Mouse (Mus musculus) liver, embryonic 13.5 days (tissue): Measurements from ENCODE around the gene Ccdc57. TPM values are rescaled to one million over a fixed set of nuclear protein-coding genes. Genes with fewer than 3 reads are reported as not detected.
A peak's percentile ranks its signal among the peaks of the same experiment; 100 is the strongest.
"Not testable (repeated sequence)": the region's sequence is repeated elsewhere in the genome, so short reads cannot be mapped to it uniquely, and the experiment has no call there.

Experiments
- ATAC-seq: fragments of 200-750 bp; cut with Nextera tagmentation; 2 replicates; pipeline ENCODE4 v1.8.0; 2017; ENCODE audit warnings: low read depth, mild to moderate bottlenecking, moderate number of reproducible peaks, moderate library complexity
- DNase-seq: peaks from one replicate; pipeline ENCODE4 v3.0.0; 2022
- H3K27ac ChIP-seq: fragments of 300-500 bp; sonication (generic); 2 replicates; pipeline ENCODE4 v1.5.1; 2015; ENCODE audit warnings: moderate library complexity, mild to moderate bottlenecking, inconsistent platforms
- H3K27me3 ChIP-seq: fragments of 300-500 bp; sonication (generic); 2 replicates; pipeline ENCODE4 v1.6.1; 2015; ENCODE audit warnings: mild to moderate bottlenecking, inconsistent platforms
- H3K36me3 ChIP-seq: fragments of 300-500 bp; sonication (generic); 2 replicates; pipeline ENCODE4 v1.6.1; 2015; ENCODE audit warnings: mild to moderate bottlenecking, inconsistent platforms
- H3K4me1 ChIP-seq: fragments of 300-500 bp; sonication (generic); replicated peaks from 2 replicates; pipeline ENCODE4 v1.6.1; 2015; ENCODE audit warnings: inconsistent platforms
- H3K4me2 ChIP-seq: fragments of 300-500 bp; sonication (generic); 2 replicates; pipeline ENCODE4 v1.6.1; 2015; ENCODE audit warnings: inconsistent platforms, mild to moderate bottlenecking, moderate library complexity
- H3K4me3 ChIP-seq: fragments of 300-500 bp; sonication (generic); replicated peaks from 2 replicates; pipeline ENCODE4 v1.5.1; 2015; ENCODE audit warnings: mild to moderate bottlenecking, inconsistent platforms
- H3K9ac ChIP-seq: fragments of 300-500 bp; sonication (generic); 2 replicates; pipeline ENCODE4 v1.6.1; 2015; ENCODE audit warnings: mild to moderate bottlenecking, inconsistent platforms
- H3K9me3 ChIP-seq: fragments of 300-500 bp; sonication (generic); replicated peaks from 2 replicates; pipeline ENCODE4 v1.6.1; 2016; ENCODE audit warnings: inconsistent platforms
- WGBS: fragments of 180-500 bp; shearing (Covaris S2); methylation state at CpG from one replicate; pipeline ENCODE4 v1.1.7; 2015; ENCODE audit not compliant: insufficient replicate concordance; 5-methylcytosine and 5-hydroxymethylcytosine counted together
- polyA plus RNA-seq: library from polyadenylated mRNA; unstranded; fragments of >200 nt; fragmentation: Nextera tagmentation; extraction: Ambion mirVana; gene quantifications from 2 replicates; pipeline ENCODE4 v1.2.1, GENCODE M21; 2015

Gene Ccdc57
- polyA plus RNA-seq, 1 experiment from 2014 or later, result 1.8 TPM

- Histone ChIP-seq H3K9me3 (no peaks in the 10 kb centered on the region), H3K4me3 (no peak overlapping the region), H3K9ac (no peak overlapping the region), H3K27ac (no peak overlapping the region), H3K4me2 (no peak overlapping the region), H3K36me3 (peaks cover 70% of the 10 kb centered on the region), H3K4me1 (peaks cover 24% of the 10 kb centered on the region), H3K27me3 (no peaks in the 10 kb centered on the region)
- no peak for DNase-seq
- WGBS, result 89% methylated on average over 9 of the region's 9 CpGs
- ATAC-seq, result no peak
These were observed 140.0 kb downstream of the Ccdc57 start for GRCm38 (mm10) chr11:120792652-120793051.

GRCm38 (mm10) chr11:120789810-120790209, 142.9 kb downstream of the Ccdc57 start:
- H3K27ac ChIP-seq, result 0 out of 2 replicates have a peak overlapping the region, but pooled peaks have one; percentile 4
- H3K4me3 ChIP-seq, result no peak overlapping the region
- 81% methylated on average over 3 of the region's 3 CpGs for WGBS
- DNase-seq (no peak), ATAC-seq (no peak)
- no peak overlapping the region for H3K9ac ChIP-seq
- H3K4me1 ChIP-seq, result peaks cover 26% of the 10 kb centered on the region
- H3K9me3 ChIP-seq, result no peaks in the 10 kb centered on the region
- no peak overlapping the region for H3K4me2 ChIP-seq
- H3K36me3 ChIP-seq, result peaks cover 91% of the 10 kb centered on the region
- H3K27me3 ChIP-seq, result no peaks in the 10 kb centered on the region

- Histone ChIP-seq H3K27me3 (no peaks in the 10 kb centered on the region), H3K9ac (no peak overlapping the region), H3K4me3 (no peak overlapping the region), H3K27ac (no peak overlapping the region), H3K4me2 (no peak overlapping the region), H3K4me1 (peaks cover 25% of the 10 kb centered on the region), H3K9me3 (no peaks in the 10 kb centered on the region), H3K36me3 (peaks cover 86% of the 10 kb centered on the region)
- no peak for DNase-seq
- 78% methylated on average over 4 of the region's 4 CpGs for WGBS
- ATAC-seq, result no peak
These were observed 143.3 kb downstream of the Ccdc57 start for GRCm38 (mm10) chr11:120789355-120789754.

GRCm38 (mm10) chr11:120788460-120788859, 144.2 kb downstream of the Ccdc57 start:
- WGBS, result 84% methylated on average over 9 of the region's 10 CpGs
- not testable (repeated sequence) for H3K27ac ChIP-seq, H3K9ac ChIP-seq, ATAC-seq, H3K4me3 ChIP-seq, H3K27me3 ChIP-seq, H3K9me3 ChIP-seq, H3K4me2 ChIP-seq, DNase-seq
- Histone ChIP-seq H3K36me3 (peaks cover 77% of the 10 kb centered on the region), H3K4me1 (peaks cover 26% of the 10 kb centered on the region)

DNA sequence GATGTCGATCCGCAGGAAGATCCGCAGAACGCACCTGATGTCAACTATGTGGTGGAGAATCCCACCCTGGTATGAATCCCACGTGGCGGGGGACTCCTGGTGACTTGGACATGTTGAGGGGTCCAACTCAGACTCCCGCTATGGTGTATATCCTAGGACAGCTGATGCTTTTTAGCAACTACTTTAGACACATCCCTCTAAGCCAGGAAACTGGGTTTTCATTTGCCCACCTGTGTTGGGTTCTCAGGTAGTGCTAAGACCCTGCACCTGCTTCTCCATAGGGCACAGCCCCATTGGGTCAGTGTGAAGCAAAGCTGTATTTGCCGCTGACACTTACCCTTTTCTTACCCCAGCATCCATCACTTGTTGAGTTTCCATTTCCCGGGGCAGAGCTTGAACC, 147.5 kb downstream of the Ccdc57 start:
- Histone ChIP-seq H3K27me3 (no peaks in the 10 kb centered on the region; the same call in 1 of the 2 replicates), H3K4me2 (peak overlapping the region; percentile 99), H3K9me3 (no peaks in the 10 kb centered on the region), H3K4me1 (peaks cover 37% of the 10 kb centered on the region), H3K9ac (peak overlapping the region; percentile 96), H3K36me3 (peaks cover 61% of the 10 kb centered on the region), H3K4me3 (peak overlapping the region; percentile 92), H3K27ac (peak overlapping the region; percentile 84)
- ATAC-seq, result no peak
- 33% methylated on average over 9 of the region's 9 CpGs for WGBS
- DNase-seq, result no peak

DNA sequence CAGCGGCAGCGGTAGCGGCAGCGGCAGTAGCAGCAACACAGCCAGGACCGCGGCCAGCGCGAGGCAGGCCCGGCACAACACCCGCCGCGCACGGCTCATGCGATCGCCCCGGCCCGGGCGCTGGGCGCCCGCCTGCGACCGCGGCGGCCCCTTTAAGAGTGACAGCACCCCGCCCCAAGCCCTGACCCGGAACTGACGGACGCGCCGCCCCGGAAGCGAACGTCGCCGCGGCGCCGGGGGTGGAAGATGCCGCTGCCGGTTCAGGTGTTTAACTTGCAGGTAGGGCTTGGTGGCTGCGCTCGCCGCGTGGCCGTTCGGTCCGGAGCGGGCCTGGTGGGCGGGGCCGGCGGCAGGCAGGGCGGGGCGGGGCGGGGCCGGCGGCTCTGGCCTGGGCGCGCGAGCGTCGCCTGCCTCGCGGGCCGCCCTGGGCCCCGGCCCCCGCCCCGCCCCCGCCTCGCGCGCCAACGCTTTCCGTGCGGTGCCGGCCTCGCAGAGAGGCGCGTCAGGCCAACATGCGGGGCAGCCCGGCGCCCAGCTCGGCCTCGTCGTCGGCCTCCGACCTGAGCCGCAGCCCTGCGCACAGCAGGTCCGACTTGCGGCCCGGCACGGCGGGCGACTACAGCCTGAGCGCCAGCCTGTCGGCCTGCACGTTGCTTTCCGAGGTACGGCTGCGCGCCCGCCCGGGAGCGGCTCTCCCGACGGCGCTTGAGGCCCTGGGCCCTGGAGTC, 148.4 kb downstream of the Ccdc57 start, which contains the start of the genes Rfng and Gps1:
Gene Rfng, minus strand, starts transcription at position 144 of the 728 bp plus-strand sequence.
Gene Gps1, plus strand, starts transcription at position 209 of the 728 bp plus-strand sequence.
- Histone ChIP-seq H3K4me1 (peaks cover 37% of the 10 kb centered on the region), H3K27ac (peak within 1 kb of the TSS; percentile 84), H3K27me3 (no peaks in the 10 kb centered on the region; the same call in 1 of the 2 replicates), H3K4me2 (peak within 1 kb of the TSS; percentile 99), H3K9me3 (no peaks in the 10 kb centered on the region), H3K36me3 (peaks cover 53% of the 10 kb centered on the region), H3K4me3 (peak within 1 kb of the TSS; percentile 92), H3K9ac (peak within 1 kb of the TSS; percentile 96)
- ATAC-seq, result peak; percentile 83
- under 1% methylated on average over 99 of the region's 107 CpGs for WGBS
- peak; percentile 78 for DNase-seq

DNA sequence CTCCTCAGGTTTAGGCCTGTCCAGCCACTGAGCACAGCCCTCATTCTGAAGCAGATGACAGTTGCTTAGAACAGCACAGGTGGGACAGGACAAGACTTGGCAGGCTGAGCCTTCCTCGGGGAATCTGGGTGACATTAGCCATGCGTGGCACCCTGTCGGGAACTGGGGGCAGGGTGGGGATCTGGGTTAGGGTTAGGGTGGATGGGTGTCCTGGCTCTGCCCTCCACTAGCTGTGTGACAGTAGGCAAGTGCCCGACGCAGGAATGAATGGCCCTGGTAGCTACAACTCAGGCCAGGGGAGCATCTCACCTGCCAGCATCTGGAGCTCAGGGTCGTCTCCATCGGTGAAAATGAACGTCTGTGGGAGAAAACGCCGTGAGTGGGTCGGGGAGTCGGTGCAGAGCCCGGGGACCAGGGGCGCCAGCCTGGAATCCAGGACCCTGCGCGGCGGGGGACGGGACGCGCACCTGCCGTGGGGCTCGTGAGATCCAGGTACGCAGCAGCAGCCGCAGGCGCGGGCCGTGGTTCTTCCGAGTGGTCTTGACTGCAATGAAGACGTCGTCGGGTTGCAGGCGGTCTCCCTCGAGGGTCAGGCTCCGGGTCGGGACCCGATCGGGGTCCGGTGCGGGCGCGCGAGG, 149.1 kb downstream of the Ccdc57 start:
- H3K36me3 ChIP-seq, result peaks cover 48% of the 10 kb centered on the region
- no peaks in the 10 kb centered on the region for H3K9me3 ChIP-seq
- no peaks in the 10 kb centered on the region; the same call in 1 of the 2 replicates for H3K27me3 ChIP-seq
- peak overlapping the region; percentile 99 for H3K4me2 ChIP-seq
- H3K4me3 ChIP-seq, result peak overlapping the region; percentile 92
- peak overlapping the region; percentile 96 for H3K9ac ChIP-seq
- WGBS, result 4% methylated on average over 42 of the region's 42 CpGs
- no peak for DNase-seq
- ATAC-seq, result no peak
- peaks cover 37% of the 10 kb centered on the region for H3K4me1 ChIP-seq
- H3K27ac ChIP-seq, result peak overlapping the region; percentile 84

DNA sequence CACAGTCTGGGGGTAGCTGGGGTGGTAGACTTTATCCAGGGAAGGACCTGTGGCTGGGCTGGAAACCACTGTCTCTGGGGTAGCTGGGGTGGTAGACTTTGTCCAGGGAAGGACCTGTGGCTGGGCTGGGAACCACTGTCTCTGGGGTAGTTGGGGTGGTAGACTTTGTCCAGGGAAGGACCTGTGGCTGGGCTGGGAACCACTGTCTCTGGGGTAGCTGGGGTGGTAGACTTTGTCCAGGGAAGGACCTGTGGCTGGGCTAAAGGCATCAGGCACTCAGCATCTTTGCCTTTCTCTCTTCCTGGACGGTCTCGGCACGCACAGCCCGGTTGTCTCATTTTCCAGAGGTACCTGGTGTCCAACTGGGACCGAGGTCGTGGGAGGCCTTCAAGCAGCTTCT, 151.3 kb downstream of the Ccdc57 start:
- not testable (repeated sequence) for H3K27me3 ChIP-seq, H3K9ac ChIP-seq, ATAC-seq, H3K27ac ChIP-seq, H3K9me3 ChIP-seq, DNase-seq, H3K4me3 ChIP-seq, H3K4me2 ChIP-seq
- WGBS, result 89% methylated on average over 6 of the region's 6 CpGs
- Histone ChIP-seq H3K4me1 (peaks cover 35% of the 10 kb centered on the region), H3K36me3 (peaks cover 26% of the 10 kb centered on the region)

DNA sequence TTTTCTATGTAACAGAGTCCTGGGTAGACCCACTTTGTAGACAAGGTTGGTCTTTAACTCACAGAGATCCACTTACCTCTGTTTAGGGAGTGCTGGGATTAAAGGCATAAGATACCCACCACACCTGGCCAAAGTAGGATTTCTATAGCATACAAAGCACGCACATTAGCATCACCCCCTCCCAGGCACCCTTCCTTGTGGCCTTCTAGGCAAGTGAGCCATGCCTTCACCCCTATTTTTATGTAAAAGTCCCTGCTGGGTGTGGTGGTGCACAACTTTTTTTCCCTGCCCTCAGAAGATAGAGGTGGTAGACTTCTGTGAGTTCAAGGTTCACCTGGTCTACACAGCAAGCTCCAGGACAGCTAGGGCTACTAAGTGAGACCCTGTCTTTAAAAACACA, 152.8 kb downstream of the Ccdc57 start:
- Histone ChIP-seq H3K36me3 (peaks cover 18% of the 10 kb centered on the region), H3K27ac (no peak overlapping the region), H3K4me2 (no peak overlapping the region), H3K4me1 (peaks cover 22% of the 10 kb centered on the region), H3K4me3 (no peak overlapping the region), H3K9ac (no peak overlapping the region), H3K27me3 (no peaks in the 10 kb centered on the region; the same call in 1 of the 2 replicates), H3K9me3 (no peaks in the 10 kb centered on the region)
- WGBS, result 82% methylated on average over 1 of the region's 1 CpGs
- DNase-seq (no peak), ATAC-seq (no peak)

DNA sequence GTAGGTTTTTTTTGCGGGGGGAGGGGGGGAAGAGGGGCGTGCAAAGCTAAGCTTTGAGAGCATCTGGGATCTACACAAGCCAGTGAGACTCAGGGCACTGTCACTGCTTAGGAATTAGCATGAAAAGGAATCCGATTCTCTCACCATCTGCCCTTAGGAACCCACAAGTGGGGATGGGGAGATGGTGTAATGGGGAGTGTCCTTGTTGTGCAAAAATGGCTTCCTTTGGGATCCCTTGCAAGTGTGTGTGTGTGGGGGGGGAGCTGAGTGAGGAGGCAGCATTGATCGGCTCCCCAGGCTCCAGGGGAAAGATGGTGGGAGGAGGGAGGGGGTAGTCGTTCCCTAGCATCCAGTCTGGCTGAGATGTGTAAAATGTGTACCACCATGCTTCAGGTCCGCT, 155.5 kb downstream of the Ccdc57 start:
- no peak for DNase-seq
- H3K36me3 ChIP-seq, result peaks cover 14% of the 10 kb centered on the region
- H3K4me3 ChIP-seq, result no peak overlapping the region
- H3K4me1 ChIP-seq, result peaks cover 4% of the 10 kb centered on the region
- ATAC-seq, result no peak
- no peak overlapping the region for H3K4me2 ChIP-seq
- H3K27me3 ChIP-seq, result 0 out of 2 replicates have a peak, but pooled peaks cover 4% of the 10 kb centered on the region
- H3K9me3 ChIP-seq, result no peaks in the 10 kb centered on the region
- H3K27ac ChIP-seq, result no peak overlapping the region
- 36% methylated on average over 6 of the region's 6 CpGs for WGBS
- H3K9ac ChIP-seq, result peak overlapping the region; percentile 29; the same call in 1 of the 2 replicates
